Mouse (Mus musculus): ENCODE results near the gene Manbal. TPM values are rescaled to one million over a fixed set of nuclear protein-coding genes. Genes with fewer than 3 reads are reported as not detected.

The Manbal gene
- total and polyA plus RNA-seq, 3 experiments, result 19.6 to 55.2 (median 20.6) TPM

GRCm38 (mm10) chr2:157412497-157412896, 45.1 kb downstream of the Manbal start:
- no peak overlapping the region for H3K4me3 ChIP-seq (ENCODE audit: low read depth, low read length)
- no peaks in the 10 kb centered on the region for H3K9me3 ChIP-seq (replicated peaks)
- H3K27me3 ChIP-seq (ENCODE audit: insufficient read depth, low read length), result peaks cover 28% of the 10 kb centered on the region
- DNase-seq (ENCODE audit: low spot score) (no peak), ATAC-seq (ENCODE audit: extremely low read depth, insufficient number of reproducible peaks, low FRiP score, poor library complexity, severe bottlenecking) (no peak)
- TF ChIP-seq TAL1 (conservative IDR thresholded peaks at IDR 0.05; ENCODE audit: low read depth, low read length) (no peak), GATA1 (IDR thresholded peaks at IDR 0.05; ENCODE audit: borderline replicate concordance, low read length) (no peak), POLR2AphosphoS5 (IDR thresholded peaks at IDR 0.05; ENCODE audit: insufficient replicate concordance, low read depth, low read length) (no peak), CTCF (IDR thresholded peaks at IDR 0.05; ENCODE audit: low read depth, low read length) (no peak), GATA2 (IDR thresholded peaks at IDR 0.05; ENCODE audit: borderline replicate concordance, low read depth, low read length) (no peak)
- no peaks in the 10 kb centered on the region for H3K4me1 ChIP-seq (ENCODE audit: insufficient read depth, low read depth, low read length)
- no peaks in the 10 kb centered on the region for H3K36me3 ChIP-seq (replicated peaks)

GRCm38 (mm10) chr2:157417229-157417628, 49.8 kb downstream of the Manbal start:
- no peak for ATAC-seq (ENCODE audit: extremely low read depth, insufficient number of reproducible peaks, low FRiP score, poor library complexity, severe bottlenecking)
- peaks cover 25% of the 10 kb centered on the region for H3K27me3 ChIP-seq (ENCODE audit: insufficient read depth, low read length)
- H3K9me3 ChIP-seq (replicated peaks), result no peaks in the 10 kb centered on the region
- no peak for DNase-seq (ENCODE audit: low spot score)
- TF ChIP-seq GATA2 (IDR thresholded peaks at IDR 0.05; ENCODE audit: borderline replicate concordance, low read depth, low read length) (no peak), TAL1 (conservative IDR thresholded peaks at IDR 0.05; ENCODE audit: low read depth, low read length) (no peak), GATA1 (IDR thresholded peaks at IDR 0.05; ENCODE audit: borderline replicate concordance, low read length) (no peak), CTCF (IDR thresholded peaks at IDR 0.05; ENCODE audit: low read depth, low read length) (no peak), POLR2AphosphoS5 (IDR thresholded peaks at IDR 0.05; ENCODE audit: insufficient replicate concordance, low read depth, low read length) (no peak)
- H3K4me3 ChIP-seq (ENCODE audit: low read depth, low read length), result no peak overlapping the region
- no peaks in the 10 kb centered on the region for H3K4me1 ChIP-seq (ENCODE audit: insufficient read depth, low read depth, low read length)
- H3K36me3 ChIP-seq (replicated peaks), result no peaks in the 10 kb centered on the region

- DNase-seq (ENCODE audit: low spot score), result no peak
Measured at GRCm38 (mm10) chr2:157418206-157418605, 50.8 kb downstream of the Manbal start, which contains the start of gene Src. Gene Src, plus strand, starts transcription at chr2:157418444.

GRCm38 (mm10) chr2:157418609-157419071, 51.2 kb downstream of the Manbal start:
- no peak for TF ChIP-seq CTCF (IDR thresholded peaks at IDR 0.05; ENCODE audit: low read depth, low read length)
- no peak for TF ChIP-seq POLR2AphosphoS5 (IDR thresholded peaks at IDR 0.05; ENCODE audit: insufficient replicate concordance, low read depth, low read length)
- no peak for TF ChIP-seq TAL1 (conservative IDR thresholded peaks at IDR 0.05; ENCODE audit: low read depth, low read length)
- TF ChIP-seq GATA2 (IDR thresholded peaks at IDR 0.05; ENCODE audit: borderline replicate concordance, low read depth, low read length), result no peak
- TF ChIP-seq GATA1 (IDR thresholded peaks at IDR 0.05; ENCODE audit: borderline replicate concordance, low read length), result no peak
- H3K9me3 ChIP-seq (replicated peaks), result no peaks in the 10 kb centered on the region
- no peaks in the 10 kb centered on the region for H3K36me3 ChIP-seq (replicated peaks)
- H3K27me3 ChIP-seq (ENCODE audit: insufficient read depth, low read length), result peaks cover 25% of the 10 kb centered on the region
- H3K4me1 ChIP-seq (ENCODE audit: insufficient read depth, low read depth, low read length), result no peaks in the 10 kb centered on the region
- no peak for ATAC-seq (ENCODE audit: extremely low read depth, insufficient number of reproducible peaks, low FRiP score, poor library complexity, severe bottlenecking)
- no peak overlapping the region for H3K4me3 ChIP-seq (ENCODE audit: low read depth, low read length)
- DNase-seq (ENCODE audit: low spot score), result no peak

More at GRCm38 (mm10) chr2:157418206-157418605, 50.8 kb downstream of the Manbal start, which contains the start of gene Src:
- TF ChIP-seq GATA1 (IDR thresholded peaks at IDR 0.05; ENCODE audit: borderline replicate concordance, low read length) (no peak), TAL1 (conservative IDR thresholded peaks at IDR 0.05; ENCODE audit: low read depth, low read length) (no peak), CTCF (IDR thresholded peaks at IDR 0.05; ENCODE audit: low read depth, low read length) (no peak), GATA2 (IDR thresholded peaks at IDR 0.05; ENCODE audit: borderline replicate concordance, low read depth, low read length) (no peak), POLR2AphosphoS5 (IDR thresholded peaks at IDR 0.05; ENCODE audit: insufficient replicate concordance, low read depth, low read length) (no peak)
- Histone ChIP-seq H3K36me3 (replicated peaks) (no peaks in the 10 kb centered on the region), H3K9me3 (replicated peaks) (no peaks in the 10 kb centered on the region), H3K27me3 (ENCODE audit: insufficient read depth, low read length) (peaks cover 25% of the 10 kb centered on the region), H3K4me3 (ENCODE audit: low read depth, low read length) (no peak within 1 kb of the TSS), H3K4me1 (ENCODE audit: insufficient read depth, low read depth, low read length) (no peaks in the 10 kb centered on the region)
- no peak for ATAC-seq (ENCODE audit: extremely low read depth, insufficient number of reproducible peaks, low FRiP score, poor library complexity, severe bottlenecking)

GRCm38 (mm10) chr2:157419506-157419905, 52.1 kb downstream of the Manbal start:
- Histone ChIP-seq H3K4me3 (ENCODE audit: low read depth, low read length) (no peak overlapping the region), H3K4me1 (ENCODE audit: insufficient read depth, low read depth, low read length) (no peaks in the 10 kb centered on the region), H3K27me3 (ENCODE audit: insufficient read depth, low read length) (peaks cover 25% of the 10 kb centered on the region), H3K9me3 (replicated peaks) (peaks cover 3% of the 10 kb centered on the region; the same call in 1 of the 2 replicates), H3K36me3 (replicated peaks) (no peaks in the 10 kb centered on the region)
- ATAC-seq (ENCODE audit: extremely low read depth, insufficient number of reproducible peaks, low FRiP score, poor library complexity, severe bottlenecking) (no peak), DNase-seq (ENCODE audit: low spot score) (no peak)
- TF ChIP-seq GATA2 (IDR thresholded peaks at IDR 0.05; ENCODE audit: borderline replicate concordance, low read depth, low read length) (no peak), TAL1 (conservative IDR thresholded peaks at IDR 0.05; ENCODE audit: low read depth, low read length) (no peak), CTCF (IDR thresholded peaks at IDR 0.05; ENCODE audit: low read depth, low read length) (no peak), GATA1 (IDR thresholded peaks at IDR 0.05; ENCODE audit: borderline replicate concordance, low read length) (no peak), POLR2AphosphoS5 (IDR thresholded peaks at IDR 0.05; ENCODE audit: insufficient replicate concordance, low read depth, low read length) (no peak)

GRCm38 (mm10) chr2:157420404-157420803, 53.0 kb downstream of the Manbal start:
- TF ChIP-seq CTCF (IDR thresholded peaks at IDR 0.05; ENCODE audit: low read depth, low read length) (no peak), GATA2 (IDR thresholded peaks at IDR 0.05; ENCODE audit: borderline replicate concordance, low read depth, low read length) (no peak), GATA1 (IDR thresholded peaks at IDR 0.05; ENCODE audit: borderline replicate concordance, low read length) (no peak), TAL1 (conservative IDR thresholded peaks at IDR 0.05; ENCODE audit: low read depth, low read length) (no peak), POLR2AphosphoS5 (IDR thresholded peaks at IDR 0.05; ENCODE audit: insufficient replicate concordance, low read depth, low read length) (no peak)
- no peaks in the 10 kb centered on the region for H3K4me1 ChIP-seq (ENCODE audit: insufficient read depth, low read depth, low read length)
- no peak for DNase-seq (ENCODE audit: low spot score)
- H3K4me3 ChIP-seq (ENCODE audit: low read depth, low read length), result no peak overlapping the region
- H3K27me3 ChIP-seq (ENCODE audit: insufficient read depth, low read length), result peaks cover 26% of the 10 kb centered on the region
- H3K9me3 ChIP-seq (replicated peaks), result peaks cover 3% of the 10 kb centered on the region; the same call in 1 of the 2 replicates
- H3K36me3 ChIP-seq (replicated peaks), result no peaks in the 10 kb centered on the region
- ATAC-seq (ENCODE audit: extremely low read depth, insufficient number of reproducible peaks, low FRiP score, poor library complexity, severe bottlenecking), result no peak

All from G1E (cell line).